Mouse (Mus musculus): ENCODE results near the gene Cstb.

DNA sequence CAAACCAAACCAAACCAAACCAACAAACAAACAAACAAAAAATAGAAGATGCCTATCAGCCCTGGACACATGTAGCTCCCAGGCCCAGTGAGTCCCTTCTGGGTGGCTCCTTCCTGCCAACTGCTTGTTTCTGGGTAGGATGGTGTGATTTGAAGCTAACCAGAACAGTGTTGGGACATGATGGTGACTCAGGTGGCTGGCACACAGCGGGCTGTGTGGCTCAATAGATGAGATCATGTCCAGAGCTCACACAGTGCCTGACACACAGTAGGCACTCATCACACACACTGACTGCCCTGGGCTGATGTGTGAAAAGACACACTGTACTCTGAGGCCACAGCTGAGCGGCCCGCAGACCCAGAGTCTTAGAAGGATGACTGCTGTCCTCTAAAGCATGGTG is 20.7 kb downstream of the Cstb start:
- TF ChIP-seq CTCF (conservative IDR thresholded peaks at IDR 0.05; ENCODE audit: low read length): no peak
- no peak for TF ChIP-seq NANOG (IDR thresholded peaks at IDR 0.05; ENCODE audit: borderline replicate concordance, low read length)

Measured in E14TG2a.4 (cell line).